Mouse (Mus musculus): ENCODE data around the gene Knstrn. TPM values are rescaled to one million over a fixed set of nuclear protein-coding genes. Genes with fewer than 3 reads are reported as not detected.

The Knstrn gene
- 10 to 100 TPM; 28.0 to 28.8 TPM for total RNA-seq (2021)
- long read RNA-seq, experiment 1, full-length matches to known transcripts, result 12 of 17 reads
- long read RNA-seq, experiment 1, partial matches to known transcripts, result 0 of 17 reads
- long read RNA-seq, experiment 1, other reads (novel, unspliced or antisense), result 5 of 17 reads
- long read RNA-seq, experiment 2, full-length matches to known transcripts, result 24 of 27 reads
- long read RNA-seq, experiment 2, partial matches to known transcripts, result 1 of 27 reads
- long read RNA-seq, experiment 2, other reads (novel, unspliced or antisense), result 2 of 27 reads

- peak; percentile 62 to 80 for DNase-seq (ENCODE audit: low spot score in 2 of 2)
Observed at GRCm38 (mm10) chr2:118813981-118814836, at the start of gene Knstrn. Knstrn (plus strand) TSS chr2:118814003.

GRCm38 (mm10) chr2:118764094-118764831 lies 49.5 kb upstream of the Knstrn start:
- no peak for DNase-seq (ENCODE audit: low spot score in 2 of 2)

GRCm38 (mm10) chr2:118764875-118765274 lies 48.9 kb upstream of the Knstrn start:
- no peak for DNase-seq (ENCODE audit: low spot score in 2 of 2)

- DNase-seq (ENCODE audit: low spot score in 2 of 2), result no peak
Observed at GRCm38 (mm10) chr2:118766041-118767033, 47.5 kb upstream of the Knstrn start.

- no peak for DNase-seq (ENCODE audit: low spot score in 2 of 2)
Observed at GRCm38 (mm10) chr2:118772158-118772874, 41.5 kb upstream of the Knstrn start, which contains the start of gene Phgr1. Phgr1 (plus strand) TSS chr2:118772769.

GRCm38 (mm10) chr2:118774536-118774935 lies 39.3 kb upstream of the Knstrn start:
- DNase-seq (ENCODE audit: low spot score in 2 of 2), result no peak

GRCm38 (mm10) chr2:118775396-118775795 lies 38.4 kb upstream of the Knstrn start:
- no peak for DNase-seq (ENCODE audit: low spot score in 2 of 2)

GRCm38 (mm10) chr2:118775846-118776245 lies 38.0 kb upstream of the Knstrn start:
- DNase-seq (ENCODE audit: low spot score in 2 of 2), result no peak

GRCm38 (mm10) chr2:118776295-118776694 lies 37.5 kb upstream of the Knstrn start:
- no peak for DNase-seq (ENCODE audit: low spot score in 2 of 2)

GRCm38 (mm10) chr2:118778418-118778817 lies 35.4 kb upstream of the Knstrn start:
- no peak for DNase-seq (ENCODE audit: low spot score in 2 of 2)

GRCm38 (mm10) chr2:118779065-118779464 lies 34.7 kb upstream of the Knstrn start:
- no peak for DNase-seq (ENCODE audit: low spot score in 2 of 2)

- DNase-seq (ENCODE audit: low spot score in 2 of 2), result peak; percentile 88 to 89
Observed at GRCm38 (mm10) chr2:118779504-118780480, 34.0 kb upstream of the Knstrn start, which contains the start of gene Disp2. Disp2 (plus strand) TSS chr2:118779719.

GRCm38 (mm10) chr2:118781115-118781514 lies 32.7 kb upstream of the Knstrn start:
- no peak for DNase-seq (ENCODE audit: low spot score in 2 of 2)

- DNase-seq (ENCODE audit: low spot score in 2 of 2), result no peak
Observed at GRCm38 (mm10) chr2:118782303-118782702, 31.5 kb upstream of the Knstrn start.

GRCm38 (mm10) chr2:118783093-118783492 lies 30.7 kb upstream of the Knstrn start:
- DNase-seq (ENCODE audit: low spot score in 2 of 2), result no peak

- DNase-seq (ENCODE audit: low spot score in 2 of 2), result no peak
Observed at GRCm38 (mm10) chr2:118783663-118784062, 30.1 kb upstream of the Knstrn start.

- DNase-seq (ENCODE audit: low spot score in 2 of 2), result no peak
Observed at GRCm38 (mm10) chr2:118786525-118786924, 27.3 kb upstream of the Knstrn start.

- DNase-seq (ENCODE audit: low spot score in 2 of 2), result no peak
Observed at GRCm38 (mm10) chr2:118789501-118789900, 24.3 kb upstream of the Knstrn start.

Measured in adrenal gland, postnatal 4 days (tissue).